Mouse (Mus musculus) MEL (cell line): ENCODE data around the gene Cobl. TPM values are rescaled to one million over a fixed set of nuclear protein-coding genes. Genes with fewer than 3 reads are reported as not detected.

Source experiments
- DNase-seq: peaks from one replicate; pipeline ENCODE4 v3.0.0; 2011; ENCODE audit warnings: low read depth, low spot score
- H3K27ac ChIP-seq: 2 replicates; pipeline ENCODE4 v1.5.1; 2012; ENCODE audit warnings: low read depth, mild to moderate bottlenecking, control low read depth, low read length, moderate library complexity; ENCODE audit not compliant: control insufficient read depth
- H3K27me3 ChIP-seq, 2 experiments: fragments of 150-350 bp in 1 of 2; sonication (generic) in 1 of 2; 2 replicates each; pipeline ENCODE4 v1.6.1; 2012; ENCODE audit warnings: low read length in 2 of 2, mild to moderate bottlenecking in 2 of 2, improper control_type of control experiment in 1 of 2, moderate library complexity in 1 of 2; ENCODE audit not compliant: insufficient read depth in 2 of 2, control insufficient read depth in 1 of 2
- H3K36me3 ChIP-seq, 2 experiments: 2 replicates each; pipeline ENCODE4 v1.6.1; 2012 to 2014; ENCODE audit warnings: low read length in 2 of 2, improper control_type of control experiment in 1 of 2, inconsistent platforms in 1 of 2, mild to moderate bottlenecking in 1 of 2; ENCODE audit not compliant: insufficient read depth in 2 of 2, control insufficient read depth in 1 of 2
- H3K4me1 ChIP-seq, 2 experiments: fragments of 150-350 bp in 1 of 2; sonication (generic) in 1 of 2; 2 replicates each; pipeline ENCODE4 v1.6.1; 2012; ENCODE audit warnings: low read length in 2 of 2, improper control_type of control experiment in 1 of 2, mild to moderate bottlenecking in 1 of 2; ENCODE audit not compliant: insufficient read depth in 2 of 2, control insufficient read depth in 1 of 2
- H3K4me3 ChIP-seq, 2 experiments: fragments of 150-350 bp in 1 of 2; sonication (generic) in 1 of 2; 2 replicates each; pipeline ENCODE4 v1.5.1; 2012; ENCODE audit warnings: low read depth in 2 of 2, low read length in 2 of 2, mild to moderate bottlenecking in 2 of 2, moderate library complexity in 2 of 2, control low read depth in 1 of 2, improper control_type of control experiment in 1 of 2; ENCODE audit not compliant: control insufficient read depth in 1 of 2, insufficient read depth in 1 of 2
- H3K79me2 ChIP-seq: 2 replicates; pipeline ENCODE4 v1.6.1; 2012; ENCODE audit warnings: mild to moderate bottlenecking, low read length, moderate library complexity; ENCODE audit not compliant: control insufficient read depth, poor library complexity, insufficient read depth
- H3K9ac ChIP-seq: 2 replicates; pipeline ENCODE4 v1.6.1; 2012; ENCODE audit warnings: low read depth, mild to moderate bottlenecking, control low read depth, low read length, moderate library complexity; ENCODE audit not compliant: control insufficient read depth, poor library complexity, severe bottlenecking
- H3K9me3 ChIP-seq: fragments of 150-350 bp; sonication (generic); replicated peaks from 2 replicates; pipeline ENCODE4 v1.6.1; 2012; ENCODE audit warnings: mild to moderate bottlenecking, low read length, improper control_type of control experiment, moderate library complexity; ENCODE audit not compliant: insufficient read depth
- BHLHE40 ChIP-seq: IDR thresholded peaks from 2 replicates; pipeline ENCODE4 v1.6.1; 2012; ENCODE audit warnings: low read depth, mild to moderate bottlenecking, inconsistent platforms, low read length, improper control_type of control experiment, borderline replicate concordance
- CTCF ChIP-seq, 3 experiments: IDR thresholded peaks in 2 of 3; conservative IDR thresholded peaks in 1 of 3; 2 replicates each; pipeline ENCODE4 v1.5.1; 2011 to 2012; ENCODE audit warnings: low read length in 3 of 3, low read depth in 2 of 3, mild to moderate bottlenecking in 2 of 3, improper control_type of control experiment in 1 of 3, inconsistent platforms in 1 of 3, mixed read lengths in 1 of 3, moderate library complexity in 1 of 3; ENCODE audit not compliant: control insufficient read depth in 1 of 3, insufficient read depth in 1 of 3, poor library complexity in 1 of 3, severe bottlenecking in 1 of 3
- ELF1 ChIP-seq: IDR thresholded peaks from 2 replicates; pipeline ENCODE4 v1.6.1; 2014; ENCODE audit warnings: low read depth, mild to moderate bottlenecking, inconsistent platforms, low read length, improper control_type of control experiment, moderate library complexity
- EP300 ChIP-seq, 2 experiments: IDR thresholded peaks; 2 replicates each; pipeline ENCODE4 v1.6.1; 2011; ENCODE audit warnings: improper control_type of control experiment in 2 of 2, low read length in 2 of 2, low read depth in 1 of 2, mild to moderate bottlenecking in 1 of 2
- ETS1 ChIP-seq: IDR thresholded peaks from 2 replicates; pipeline ENCODE4 v1.6.1; 2012; ENCODE audit warnings: low read depth, mild to moderate bottlenecking, inconsistent platforms, low read length, improper control_type of control experiment, moderate library complexity
- HCFC1 ChIP-seq: IDR thresholded peaks from 2 replicates; pipeline ENCODE4 v1.6.1; 2012; ENCODE audit warnings: low read depth, mild to moderate bottlenecking, inconsistent platforms, low read length, improper control_type of control experiment, moderate library complexity
- KAT2A ChIP-seq: conservative IDR thresholded peaks from 2 replicates; pipeline ENCODE4 v1.6.1; 2012; ENCODE audit warnings: low read depth, low read length, improper control_type of control experiment, inconsistent platforms
- MEF2A ChIP-seq: IDR thresholded peaks from 2 replicates; pipeline ENCODE4 v1.6.1; 2014; ENCODE audit warnings: low read depth, mild to moderate bottlenecking, inconsistent platforms, low read length, improper control_type of control experiment; ENCODE audit not compliant: poor library complexity, insufficient replicate concordance, severe bottlenecking; ENCODE audit errors: extremely low read depth
- MXI1 ChIP-seq: IDR thresholded peaks from 2 replicates; pipeline ENCODE4 v1.6.1; 2011; ENCODE audit warnings: mild to moderate bottlenecking, low read depth, low read length, improper control_type of control experiment
- MYB ChIP-seq: IDR thresholded peaks from 2 replicates; pipeline ENCODE4 v1.6.1; 2011; ENCODE audit warnings: mild to moderate bottlenecking, low read depth, low read length, improper control_type of control experiment
- POLR2A ChIP-seq, 2 experiments: IDR thresholded peaks; 2 replicates each; pipeline ENCODE4 v1.6.1; 2011 to 2012; ENCODE audit warnings: low read length in 2 of 2, mild to moderate bottlenecking in 2 of 2, control low read depth in 1 of 2, improper control_type of control experiment in 1 of 2, low read depth in 1 of 2, moderate library complexity in 1 of 2; ENCODE audit not compliant: control insufficient read depth in 1 of 2, insufficient read depth in 1 of 2, poor library complexity in 1 of 2
- POLR2AphosphoS2 ChIP-seq: IDR thresholded peaks from 2 replicates; pipeline ENCODE4 v1.6.1; 2011; ENCODE audit warnings: low read length, improper control_type of control experiment
- RCOR1 ChIP-seq: IDR thresholded peaks from 2 replicates; pipeline ENCODE4 v1.6.1; 2012; ENCODE audit warnings: low read depth, mild to moderate bottlenecking, inconsistent platforms, low read length, improper control_type of control experiment
- TCF12 ChIP-seq: IDR thresholded peaks from 2 replicates; pipeline ENCODE4 v1.6.1; 2014; ENCODE audit warnings: low read depth, mild to moderate bottlenecking, inconsistent platforms, low read length, improper control_type of control experiment, moderate library complexity
- UBTF ChIP-seq: IDR thresholded peaks from 2 replicates; pipeline ENCODE4 v1.6.1; 2012; ENCODE audit warnings: low read depth, mild to moderate bottlenecking, inconsistent platforms, low read length, improper control_type of control experiment, moderate library complexity, borderline replicate concordance; ENCODE audit not compliant: insufficient read depth
- USF1 ChIP-seq: IDR thresholded peaks from 2 replicates; pipeline ENCODE4 v1.6.1; 2014; ENCODE audit warnings: low read depth, mild to moderate bottlenecking, inconsistent platforms, low read length, improper control_type of control experiment, moderate library complexity
- ZKSCAN1 ChIP-seq: IDR thresholded peaks from 2 replicates; pipeline ENCODE4 v1.6.1; 2012; ENCODE audit warnings: low read depth, mild to moderate bottlenecking, inconsistent platforms, low read length, improper control_type of control experiment, moderate library complexity
- ZNF384 ChIP-seq: IDR thresholded peaks from 2 replicates; pipeline ENCODE4 v1.6.1; 2012; ENCODE audit warnings: low read depth, mild to moderate bottlenecking, inconsistent platforms, low read length, improper control_type of control experiment
- polyA plus RNA-seq, 2 experiments: library from polyadenylated mRNA; stranded (reverse) in 1 of 2; unstranded in 1 of 2; fragments of >175 nt in 1 of 2; fragments of >200 nt in 1 of 2; gene quantifications; 2 replicates each; pipeline versions ENCODE4 v1.2.1 to v1.2.4; 2012; ENCODE audit warnings: low replicate concordance in 2 of 2, low read depth in 1 of 2; ENCODE audit not compliant: insufficient read length in 2 of 2, insufficient read depth in 1 of 2, missing spikeins in 1 of 2
- total RNA-seq: library from RNA; depleted of rRNA; stranded (reverse); fragments of 300-350 nt; gene quantifications from 2 replicates; pipeline ENCODE4 v1.2.3, GENCODE M21; 2012

Cobl gene
- total and polyA plus RNA-seq, 3 experiments: not detected

DNA sequence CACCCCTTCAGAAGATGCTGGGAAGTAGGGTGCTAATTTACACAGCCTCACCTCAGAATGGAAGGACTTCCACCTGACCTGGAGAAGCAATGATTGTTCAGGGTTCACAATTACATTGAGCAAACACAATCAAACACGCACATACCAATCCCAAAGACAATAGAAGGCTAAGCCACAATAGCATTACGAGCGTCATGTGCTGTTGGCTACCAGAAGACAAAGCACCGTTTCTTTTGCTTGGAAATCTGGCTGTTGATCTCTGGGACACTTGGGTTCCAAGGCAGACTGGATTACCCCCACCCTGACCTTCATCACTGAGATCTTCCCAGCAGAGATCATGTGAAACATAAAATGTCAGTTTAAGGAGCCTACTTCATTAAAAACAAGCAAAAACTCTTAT is 21.1 kb downstream of the Cobl start:
- no peak overlapping the region for H3K27ac ChIP-seq
- no peaks in the 10 kb centered on the region for H3K27me3 ChIP-seq
- no peak overlapping the region for H3K9ac ChIP-seq
- H3K79me2 ChIP-seq: no peaks in the 10 kb centered on the region
- H3K4me1 ChIP-seq: no peaks in the 10 kb centered on the region
- H3K36me3 ChIP-seq: no peaks in the 10 kb centered on the region
- no peak for TF ChIP-seq ZKSCAN1
- TF ChIP-seq ZNF384: no peak
- TF ChIP-seq MYB: no peak
- no peak for TF ChIP-seq MXI1
- TF ChIP-seq EP300 (IDR thresholded peaks at IDR 0.05; ENCODE audit: low read depth in 1 of 2, low read length in 2 of 2): no peak
- no peak for TF ChIP-seq BHLHE40
- no peak for TF ChIP-seq ETS1
- TF ChIP-seq POLR2AphosphoS2: no peak
- no peak for TF ChIP-seq POLR2A (IDR thresholded peaks at IDR 0.05; ENCODE audit: control insufficient read depth in 1 of 2, insufficient read depth in 1 of 2, low read depth in 1 of 2, low read length in 2 of 2, poor library complexity in 1 of 2)
- no peak for TF ChIP-seq KAT2A
- TF ChIP-seq, all 39 proteins: peak for 0
- Histone ChIP-seq H3K4me3 (no peak overlapping the region), H3K9me3 (no peaks in the 10 kb centered on the region)
- no peak for DNase-seq

DNA sequence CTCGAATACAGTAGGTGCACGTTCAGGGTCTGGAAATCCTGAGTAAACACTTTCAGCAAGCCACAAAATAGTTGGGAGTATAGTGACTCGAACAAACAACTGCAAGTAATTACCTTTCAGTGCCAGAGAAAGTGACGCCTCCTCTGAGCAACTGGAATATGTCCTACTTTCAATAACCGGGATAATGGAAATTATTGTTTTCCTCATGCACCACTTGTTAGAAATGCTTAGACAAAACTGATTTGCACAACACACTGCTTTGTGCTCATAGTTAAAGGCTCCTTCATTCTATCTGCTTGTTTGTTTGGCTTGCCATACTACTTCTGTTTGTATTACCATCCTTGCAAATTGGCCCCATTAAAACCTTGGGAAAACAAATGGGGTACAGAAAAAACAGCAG is 21.6 kb downstream of the Cobl start:
- H3K4me3 ChIP-seq: no peak overlapping the region
- DNase-seq: no peak
- H3K36me3 ChIP-seq: no peaks in the 10 kb centered on the region
- H3K4me1 ChIP-seq: no peaks in the 10 kb centered on the region
- no peaks in the 10 kb centered on the region for H3K79me2 ChIP-seq
- H3K27ac ChIP-seq: no peak overlapping the region
- H3K9me3 ChIP-seq: no peaks in the 10 kb centered on the region
- H3K27me3 ChIP-seq: no peaks in the 10 kb centered on the region
- no peak overlapping the region for H3K9ac ChIP-seq
- TF ChIP-seq MEF2A: no peak
- TF ChIP-seq BHLHE40: no peak
- TF ChIP-seq USF1: no peak
- no peak for TF ChIP-seq CTCF (IDR thresholded peaks at IDR 0.05 in 2 of 3, conservative IDR thresholded peaks at IDR 0.05 in 1 of 3; ENCODE audit: control insufficient read depth in 1 of 3, insufficient read depth in 1 of 3, low read depth in 2 of 3, low read length in 3 of 3, poor library complexity in 1 of 3, severe bottlenecking in 1 of 3)
- TF ChIP-seq POLR2A (IDR thresholded peaks at IDR 0.05; ENCODE audit: control insufficient read depth in 1 of 2, insufficient read depth in 1 of 2, low read depth in 1 of 2, low read length in 2 of 2, poor library complexity in 1 of 2): no peak
- no peak for TF ChIP-seq HCFC1
- TF ChIP-seq ELF1: no peak
- no peak for TF ChIP-seq TCF12
- TF ChIP-seq UBTF: no peak
- no peak for TF ChIP-seq MXI1
- no peak for TF ChIP-seq KAT2A
- no peak for TF ChIP-seq POLR2AphosphoS2
- TF ChIP-seq RCOR1: no peak
- no peak for TF ChIP-seq MYB
- TF ChIP-seq, all 39 proteins: peak for 0
